Mouse (Mus musculus) embryo, embryonic 11.5 days (tissue): ENCODE data around the gene Fcgrt.
A peak's percentile ranks its signal among the peaks of the same experiment; 100 is the strongest.

Experiments used
- DNase-seq: peaks from one replicate; pipeline ENCODE4 v3.0.0-alpha.2; 2012; ENCODE audit warnings: low read depth, low spot score

The Fcgrt gene

GRCm38 (mm10) chr7:45083300-45083890, 20.3 kb downstream of the Fcgrt start:
- DNase-seq: no peak

- no peak for DNase-seq
These were observed 21.0 kb downstream of the Fcgrt start for GRCm38 (mm10) chr7:45082401-45083299.

GRCm38 (mm10) chr7:45081016-45081415, 22.6 kb downstream of the Fcgrt start:
- DNase-seq: no peak

GRCm38 (mm10) chr7:45079856-45080255, 23.8 kb downstream of the Fcgrt start:
- DNase-seq: peak; percentile 84

GRCm38 (mm10) chr7:45078513-45078912, 25.1 kb downstream of the Fcgrt start:
- peak; percentile 66 for DNase-seq

- DNase-seq: no peak
These were observed 25.8 kb downstream of the Fcgrt start for GRCm38 (mm10) chr7:45077829-45078228.

GRCm38 (mm10) chr7:45077322-45077721, 26.3 kb downstream of the Fcgrt start:
- no peak for DNase-seq

- DNase-seq: no peak
These were observed 27.1 kb downstream of the Fcgrt start for GRCm38 (mm10) chr7:45076501-45076900.

- DNase-seq: no peak
These were observed 28.2 kb downstream of the Fcgrt start for GRCm38 (mm10) chr7:45075405-45075804.

- no peak for DNase-seq
These were observed 29.7 kb downstream of the Fcgrt start for GRCm38 (mm10) chr7:45073949-45074348.

GRCm38 (mm10) chr7:45073171-45073707, 30.4 kb downstream of the Fcgrt start:
- DNase-seq: no peak

GRCm38 (mm10) chr7:45072230-45072629, 31.4 kb downstream of the Fcgrt start:
- DNase-seq: no peak

GRCm38 (mm10) chr7:45069671-45070070, 34.0 kb downstream of the Fcgrt start:
- DNase-seq: no peak

- peak; percentile 55 for DNase-seq
These were observed 35.7 kb downstream of the Fcgrt start for GRCm38 (mm10) chr7:45068000-45068318.

GRCm38 (mm10) chr7:45067190-45067999, 36.3 kb downstream of the Fcgrt start:
- DNase-seq: no peak

- peak; percentile 94 for DNase-seq
These were observed 41.3 kb downstream of the Fcgrt start, which contains the start of the genes Nosip and Prrg2 for GRCm38 (mm10) chr7:45062239-45062835. Gene Nosip, plus strand, starts transcription at chr7:45062429. Gene Prrg2, minus strand, starts transcription at chr7:45062677.

GRCm38 (mm10) chr7:45061532-45062075, 42.0 kb downstream of the Fcgrt start:
- DNase-seq: no peak

GRCm38 (mm10) chr7:45060632-45061122, 43.0 kb downstream of the Fcgrt start:
- no peak for DNase-seq

GRCm38 (mm10) chr7:45058607-45059571, 44.8 kb downstream of the Fcgrt start:
- no peak for DNase-seq

- no peak for DNase-seq
These were observed 46.7 kb downstream of the Fcgrt start for GRCm38 (mm10) chr7:45056972-45057348.
